Mouse (Mus musculus) small intestine, adult 2 months (tissue): ENCODE results near the gene Ppard.

Experiments
- CTCF ChIP-seq: fragments of 200-500 bp; IDR thresholded peaks from 2 replicates; pipeline ENCODE4 v1.5.1; 2012; ENCODE audit warnings: low read depth, mild to moderate bottlenecking, control low read depth, inconsistent platforms, low read length, moderate library complexity, mixed read lengths; ENCODE audit not compliant: insufficient replicate concordance, insufficient read length; ENCODE audit errors: extremely low read depth
- POLR2A ChIP-seq: fragments of 200-500 bp; IDR thresholded peaks from 2 replicates; pipeline ENCODE4 v1.6.1; 2012; ENCODE audit warnings: low read depth, mild to moderate bottlenecking, control low read depth, inconsistent platforms, low read length, moderate library complexity

DNA sequence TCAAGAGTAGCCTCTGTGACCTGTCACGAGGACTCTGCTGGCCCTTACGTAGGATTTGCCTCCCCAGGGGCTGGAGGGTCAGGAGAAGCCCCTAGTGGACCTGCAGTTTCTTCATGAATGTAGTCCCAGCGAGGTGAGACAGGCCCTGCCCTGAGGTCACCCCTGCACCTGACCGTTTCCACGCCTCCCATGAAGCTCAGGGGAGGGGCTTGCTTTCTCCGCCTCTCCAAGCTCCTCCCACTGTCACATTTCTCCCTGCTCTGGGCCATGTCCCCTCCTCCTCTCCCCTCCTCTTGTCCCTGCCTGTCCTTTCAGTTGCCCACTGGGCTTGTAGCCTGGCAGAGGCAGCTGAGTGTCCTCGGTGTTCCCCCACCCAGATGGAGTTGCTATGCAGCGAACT lies 84.6 kb downstream of the Ppard start:
- TF ChIP-seq CTCF, result no peak
- TF ChIP-seq POLR2A, result no peak
